Mouse (Mus musculus) embryonic facial prominence, embryonic 14.5 days (tissue): ENCODE results near the gene Gm17364. TPM values are rescaled to one million over a fixed set of nuclear protein-coding genes. Genes with fewer than 3 reads are reported as not detected.

Source experiments
- ATAC-seq: fragments of 200-750 bp; cut with Nextera tagmentation; 2 replicates; pipeline ENCODE4 v1.8.0; 2017; ENCODE audit warnings: low read depth, moderate number of reproducible peaks, moderate TSS enrichment
- DNase-seq: peaks from one replicate; pipeline ENCODE4 v3.0.0-alpha.2; 2015; ENCODE audit warnings: low spot score
- H3K27ac ChIP-seq: fragments of 300-500 bp; sonication (generic); replicated peaks from 2 replicates; pipeline ENCODE4 v1.5.1; 2014; ENCODE audit warnings: low read depth, mild to moderate bottlenecking, low read length, moderate library complexity
- H3K27me3 ChIP-seq: fragments of 300-500 bp; sonication (generic); replicated peaks from 2 replicates; pipeline ENCODE4 v1.6.1; 2014; ENCODE audit warnings: low read length; ENCODE audit not compliant: control insufficient read depth, insufficient read depth
- H3K36me3 ChIP-seq: fragments of 300-500 bp; sonication (generic); 2 replicates; pipeline ENCODE4 v1.6.1; 2014; ENCODE audit warnings: low read length, mixed read lengths; ENCODE audit not compliant: control insufficient read depth, insufficient read depth
- H3K4me1 ChIP-seq: fragments of 300-500 bp; sonication (generic); 2 replicates; pipeline ENCODE4 v1.6.1; 2014; ENCODE audit warnings: antibody characterized with exemption, low read length; ENCODE audit not compliant: control insufficient read depth, insufficient read depth
- H3K4me2 ChIP-seq: fragments of 300-500 bp; sonication (generic); 2 replicates; pipeline ENCODE4 v1.6.1; 2014; ENCODE audit warnings: low read depth, mild to moderate bottlenecking, low read length, moderate library complexity, mixed read lengths
- H3K4me3 ChIP-seq: fragments of 300-500 bp; sonication (generic); 2 replicates; pipeline ENCODE4 v1.5.1; 2014; ENCODE audit warnings: low read depth, mild to moderate bottlenecking, low read length
- H3K9ac ChIP-seq: fragments of 300-500 bp; sonication (generic); 2 replicates; pipeline ENCODE4 v1.6.1; 2014; ENCODE audit warnings: low read depth, mild to moderate bottlenecking, low read length, moderate library complexity, mixed read lengths
- H3K9me3 ChIP-seq: fragments of 300-500 bp; sonication (generic); 2 replicates; pipeline ENCODE4 v1.6.1; 2016; ENCODE audit warnings: low read length; ENCODE audit not compliant: control insufficient read depth
- WGBS: fragments of 180-500 bp; shearing (Covaris S2); extraction: QIAGEN DNeasy Blood & Tissue Kit; methylation state at CpG from one replicate; pipeline ENCODE4 v1.1.7; 2014; 5-methylcytosine and 5-hydroxymethylcytosine counted together
- polyA plus RNA-seq: library from polyadenylated mRNA; unstranded; fragments of >200 nt; fragmentation: Nextera tagmentation; extraction: Ambion mirVana; gene quantifications from 2 replicates; pipeline ENCODE4 v1.2.1, GENCODE M21; 2014

Gene Gm17364
- polyA plus RNA-seq, 1 experiment from 2014 or later: not detected

GRCm38 (mm10) chr13:41235845-41236741, 37.7 kb downstream of the Gm17364 start:
- Histone ChIP-seq H3K4me2 (no peak overlapping the region), H3K9me3 (no peaks in the 10 kb centered on the region), H3K4me3 (no peak overlapping the region), H3K27me3 (no peaks in the 10 kb centered on the region), H3K9ac (no peak overlapping the region), H3K4me1 (no peaks in the 10 kb centered on the region), H3K27ac (no peak overlapping the region), H3K36me3 (no peaks in the 10 kb centered on the region)
- WGBS: 63% methylated on average over 13 of the region's 13 CpGs
- ATAC-seq: no peak
- DNase-seq: no peak

DNA sequence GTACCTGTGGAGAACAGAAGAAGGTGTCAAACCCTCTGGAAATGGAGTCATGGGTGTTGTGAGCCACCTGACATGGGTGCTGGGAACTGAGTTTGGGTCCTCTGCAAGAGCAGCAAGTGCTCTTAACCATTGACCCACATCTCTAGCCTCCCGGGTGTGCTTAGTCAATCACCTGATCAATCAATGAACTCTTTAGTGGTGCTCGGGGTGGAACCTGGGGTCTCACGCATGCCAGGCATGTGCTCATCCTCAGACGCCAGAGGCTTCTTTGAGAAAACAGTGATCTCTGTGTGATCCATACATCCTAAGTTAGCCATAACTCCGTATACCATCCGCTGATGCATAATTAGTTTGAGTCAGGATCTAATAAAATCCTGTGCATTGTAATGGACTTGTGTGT, 38.6 kb downstream of the Gm17364 start:
- Histone ChIP-seq H3K9ac (no peak overlapping the region), H3K4me1 (no peaks in the 10 kb centered on the region), H3K27ac (no peak overlapping the region), H3K9me3 (no peaks in the 10 kb centered on the region), H3K4me3 (no peak overlapping the region), H3K4me2 (no peak overlapping the region), H3K27me3 (no peaks in the 10 kb centered on the region), H3K36me3 (no peaks in the 10 kb centered on the region)
- 84% methylated on average over 6 of the region's 6 CpGs for WGBS
- ATAC-seq (no peak), DNase-seq (no peak)

DNA sequence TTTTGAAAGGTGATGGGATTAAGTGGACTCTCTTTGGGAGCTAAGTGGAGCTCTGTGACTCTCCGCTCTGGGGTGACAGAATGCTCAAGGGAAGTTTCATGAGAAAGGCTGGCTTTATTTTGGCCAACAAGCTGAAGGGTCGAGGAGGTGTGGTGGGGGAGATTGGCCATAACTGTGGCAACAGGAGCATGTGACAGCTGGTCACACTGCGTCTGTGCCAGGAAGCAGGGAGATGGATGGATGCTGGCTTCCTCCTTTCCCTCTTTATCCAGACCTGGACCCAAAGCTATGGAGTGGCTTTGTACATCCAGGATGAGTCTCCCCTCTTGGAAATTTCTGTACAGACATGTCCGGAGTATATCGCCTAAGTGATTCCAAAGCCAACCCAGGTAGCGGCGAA, 40.5 kb downstream of the Gm17364 start:
- H3K36me3 ChIP-seq: no peaks in the 10 kb centered on the region
- no peaks in the 10 kb centered on the region for H3K27me3 ChIP-seq
- DNase-seq (no peak), ATAC-seq (no peak)
- H3K9ac ChIP-seq: no peak overlapping the region
- no peaks in the 10 kb centered on the region for H3K9me3 ChIP-seq
- H3K4me2 ChIP-seq: no peak overlapping the region
- WGBS: 91% methylated on average over 7 of the region's 7 CpGs
- H3K4me1 ChIP-seq: no peaks in the 10 kb centered on the region
- H3K27ac ChIP-seq: no peak overlapping the region
- H3K4me3 ChIP-seq: no peak overlapping the region

DNA sequence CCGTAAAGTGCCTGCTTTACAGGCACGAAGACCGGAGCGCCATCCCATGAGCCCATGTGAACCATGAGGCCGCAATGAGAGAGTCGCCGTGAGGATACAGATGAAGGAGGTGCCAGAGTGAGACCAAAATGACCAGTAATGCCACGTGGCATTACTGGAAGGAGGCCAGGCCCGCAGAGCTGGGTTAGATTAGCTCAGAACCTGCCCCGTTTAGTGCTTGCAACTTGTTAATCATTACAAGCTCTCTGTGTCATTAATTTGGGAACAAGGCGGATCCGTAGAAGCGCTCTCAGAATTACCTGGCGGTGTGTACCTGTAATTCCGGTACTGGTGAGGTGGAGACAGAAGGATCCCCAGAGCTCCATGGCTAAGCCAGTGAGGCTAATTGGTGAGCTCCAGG, 41.6 kb downstream of the Gm17364 start:
- Histone ChIP-seq H3K4me3 (no peak overlapping the region), H3K4me2 (no peak overlapping the region), H3K9me3 (no peaks in the 10 kb centered on the region), H3K9ac (no peak overlapping the region), H3K4me1 (no peaks in the 10 kb centered on the region), H3K36me3 (no peaks in the 10 kb centered on the region), H3K27me3 (no peaks in the 10 kb centered on the region), H3K27ac (no peak overlapping the region)
- ATAC-seq (no peak), DNase-seq (no peak)
- 96% methylated on average over 15 of the region's 15 CpGs for WGBS

DNA sequence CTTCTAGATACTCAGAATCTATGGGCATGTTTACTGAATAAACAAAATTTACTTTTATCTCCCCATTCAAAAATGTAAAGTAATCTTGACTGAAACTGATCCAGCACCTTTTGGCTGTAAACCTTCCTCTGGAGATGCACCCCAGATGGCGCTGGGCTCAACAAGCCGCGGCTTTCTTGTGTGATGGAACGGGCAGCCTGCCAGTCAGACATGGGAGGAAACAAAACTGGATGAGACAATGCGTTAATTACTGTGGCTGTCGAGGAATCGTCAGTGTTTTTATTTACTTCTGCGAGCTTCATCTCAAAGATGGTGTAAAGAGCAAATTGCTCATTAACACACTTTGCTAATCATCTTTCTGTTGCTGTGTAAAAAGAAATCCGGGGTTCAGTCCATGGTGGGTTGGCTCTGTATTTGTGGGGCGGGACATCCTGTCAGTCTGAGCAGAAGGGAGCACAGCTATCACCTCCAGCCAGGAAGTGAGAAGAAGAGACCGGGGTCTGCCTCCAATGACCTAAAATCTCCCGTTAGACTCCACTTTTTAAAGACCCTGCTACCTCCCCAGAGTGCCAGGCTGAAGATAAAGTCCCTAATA, 42.3 kb downstream of the Gm17364 start:
- ATAC-seq (no peak), DNase-seq (no peak)
- no peak overlapping the region for H3K27ac ChIP-seq
- H3K9ac ChIP-seq: no peak overlapping the region
- H3K9me3 ChIP-seq: no peaks in the 10 kb centered on the region
- no peaks in the 10 kb centered on the region for H3K27me3 ChIP-seq
- no peak overlapping the region for H3K4me3 ChIP-seq
- H3K36me3 ChIP-seq: no peaks in the 10 kb centered on the region
- no peaks in the 10 kb centered on the region for H3K4me1 ChIP-seq
- no peak overlapping the region for H3K4me2 ChIP-seq
- 83% methylated on average over 12 of the region's 12 CpGs for WGBS

DNA sequence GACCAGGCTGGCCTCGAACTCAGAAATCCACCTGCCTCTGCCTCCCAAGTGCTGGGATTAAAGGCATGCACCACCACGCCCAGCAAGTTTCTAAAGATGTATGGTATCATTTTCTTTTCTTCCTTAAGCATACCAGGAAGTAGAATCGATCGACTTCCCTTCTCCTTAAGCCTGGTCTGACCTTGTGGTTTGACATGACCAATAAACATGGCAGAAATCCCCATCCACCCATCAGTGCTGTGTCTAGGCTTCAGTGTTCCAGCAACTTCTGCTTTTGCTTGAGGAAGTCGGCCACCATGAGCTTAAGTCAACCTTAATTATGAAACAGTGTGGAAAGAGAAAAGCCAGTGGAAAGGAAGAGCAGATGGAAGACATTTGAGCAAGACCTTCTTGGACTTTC, 43.5 kb downstream of the Gm17364 start:
- H3K27ac ChIP-seq: no peak overlapping the region
- no peaks in the 10 kb centered on the region for H3K36me3 ChIP-seq
- no peaks in the 10 kb centered on the region for H3K9me3 ChIP-seq
- H3K4me2 ChIP-seq: no peak overlapping the region
- H3K27me3 ChIP-seq: no peaks in the 10 kb centered on the region
- WGBS: 84% methylated on average over 5 of the region's 5 CpGs
- H3K4me1 ChIP-seq: no peaks in the 10 kb centered on the region
- ATAC-seq (no peak), DNase-seq (no peak)
- no peak overlapping the region for H3K9ac ChIP-seq
- no peak overlapping the region for H3K4me3 ChIP-seq

DNA sequence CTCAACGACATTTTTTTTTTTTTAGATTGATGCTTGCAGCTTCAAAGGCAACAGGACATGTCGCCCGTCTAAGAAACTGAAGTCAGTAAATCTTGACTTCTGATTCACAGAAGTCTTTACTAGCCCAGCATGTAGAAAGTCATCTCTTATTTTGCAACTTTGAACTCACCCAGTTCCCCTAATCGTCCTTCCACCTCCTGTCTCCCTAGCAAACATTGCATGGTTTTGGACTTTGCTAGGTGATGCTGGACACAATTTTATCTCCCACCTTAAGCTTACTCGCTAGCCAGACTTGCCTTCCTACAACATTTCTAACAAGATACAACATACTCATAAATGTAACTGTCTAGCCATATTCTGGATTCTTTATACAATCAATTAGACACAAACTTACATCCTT, 45.7 kb downstream of the Gm17364 start:
- no peak overlapping the region for H3K4me3 ChIP-seq
- H3K27ac ChIP-seq: no peak overlapping the region
- no peaks in the 10 kb centered on the region for H3K4me1 ChIP-seq
- H3K36me3 ChIP-seq: no peaks in the 10 kb centered on the region
- WGBS: 83% methylated on average over 5 of the region's 5 CpGs
- no peak overlapping the region for H3K4me2 ChIP-seq
- H3K9me3 ChIP-seq: peaks cover 3% of the 10 kb centered on the region; the same call in 1 of the 2 replicates
- no peak overlapping the region for H3K9ac ChIP-seq
- no peaks in the 10 kb centered on the region for H3K27me3 ChIP-seq
- DNase-seq: no peak
- no peak for ATAC-seq

GRCm38 (mm10) chr13:41226513-41226912, 47.3 kb downstream of the Gm17364 start:
- Histone ChIP-seq H3K9me3 (peaks cover 12% of the 10 kb centered on the region), H3K4me2 (no peak overlapping the region), H3K4me3 (no peak overlapping the region), H3K4me1 (no peaks in the 10 kb centered on the region), H3K36me3 (no peaks in the 10 kb centered on the region), H3K9ac (no peak overlapping the region), H3K27me3 (no peaks in the 10 kb centered on the region), H3K27ac (no peak overlapping the region)
- WGBS: 81% methylated on average over 5 of the region's 5 CpGs
- ATAC-seq: no peak
- DNase-seq: no peak
